Mouse (Mus musculus): ENCODE measurements around the gene Golph3.

DNA sequence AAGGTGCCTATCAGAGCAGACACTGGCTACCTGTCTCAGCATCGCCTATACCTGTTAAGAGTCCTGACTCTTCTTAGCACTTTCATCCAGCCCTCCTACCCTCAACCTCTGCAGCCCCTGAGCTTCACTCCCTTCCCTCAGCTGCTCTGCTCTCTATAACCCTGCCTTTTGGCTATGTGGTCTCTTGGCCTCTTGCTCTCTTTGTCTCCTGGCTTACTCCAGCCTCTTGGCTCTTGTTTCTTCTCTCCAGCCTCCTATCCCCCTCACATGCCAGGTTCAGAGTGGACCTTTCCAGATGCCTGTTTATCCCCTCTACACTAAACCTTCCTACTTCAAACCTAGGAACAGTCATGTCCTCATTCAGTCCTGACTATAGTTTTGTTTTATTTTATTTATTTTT, 3.1 kb downstream of the Golph3 start:
- TF ChIP-seq CTCF (IDR thresholded peaks at IDR 0.05; ENCODE audit: extremely low read depth, insufficient read depth, insufficient read length, insufficient replicate concordance) (no peak), POLR2A (IDR thresholded peaks at IDR 0.05; ENCODE audit: low read depth, low read length) (no peak)

Measured in spleen, adult 2 months (tissue).